Mouse (Mus musculus): Measurements from ENCODE around the gene Krtap15. TPM values are rescaled to one million over a fixed set of nuclear protein-coding genes. Genes with fewer than 3 reads are reported as not detected.

Krtap15 gene
- not detected in 2 replicates for polyA plus RNA-seq (2012; rRNA removed)

- no peak for DNase-seq (ENCODE audit: low read depth)
Measured at GRCm38 (mm10) chr16:88820066-88820465, at the start of gene Krtap15. TSS of gene Krtap15 (plus strand) at chr16:88820215.

- DNase-seq (ENCODE audit: low read depth): no peak
Measured at GRCm38 (mm10) chr16:88774106-88774505, 45.9 kb upstream of the Krtap15 start, which contains the start of gene 2310057N15Rik. TSS of gene 2310057N15Rik (minus strand) at chr16:88774206.

- DNase-seq (ENCODE audit: low read depth): no peak
Measured at GRCm38 (mm10) chr16:88777596-88777995, 42.4 kb upstream of the Krtap15 start, which contains the start of gene Gm5965. TSS of gene Gm5965 (plus strand) at chr16:88777896.

- DNase-seq (ENCODE audit: low read depth): no peak
Measured at GRCm38 (mm10) chr16:88786786-88787185, 33.2 kb upstream of the Krtap15 start.

GRCm38 (mm10) chr16:88811827-88812226 is 8.2 kb upstream of the Krtap15 start, which contains the start of gene Gm20741:
TSS of gene Gm20741 (minus strand) at chr16:88812220.
- DNase-seq (ENCODE audit: low read depth): no peak

- DNase-seq (ENCODE audit: low read depth): no peak
Measured at GRCm38 (mm10) chr16:88823736-88824135, 3.7 kb downstream of the Krtap15 start.

- DNase-seq (ENCODE audit: low read depth): no peak
Measured at GRCm38 (mm10) chr16:88826095-88826652, 6.2 kb downstream of the Krtap15 start, which contains the start of gene Krtap14. TSS of gene Krtap14 (minus strand) at chr16:88826145.

- no peak for DNase-seq (ENCODE audit: low read depth)
Measured at GRCm38 (mm10) chr16:88826978-88827377, 7.0 kb downstream of the Krtap15 start.

GRCm38 (mm10) chr16:88847363-88847762 is 27.3 kb downstream of the Krtap15 start:
- DNase-seq (ENCODE audit: low read depth): no peak

- DNase-seq (ENCODE audit: low read depth): no peak
Measured at GRCm38 (mm10) chr16:88848558-88848957, 28.5 kb downstream of the Krtap15 start.

GRCm38 (mm10) chr16:88851450-88851849 is 31.4 kb downstream of the Krtap15 start:
- no peak for DNase-seq (ENCODE audit: low read depth)

GRCm38 (mm10) chr16:88864887-88865407 is 44.9 kb downstream of the Krtap15 start:
- no peak for DNase-seq (ENCODE audit: low read depth)

- no peak for DNase-seq (ENCODE audit: low read depth)
Measured at GRCm38 (mm10) chr16:88869311-88869710, 49.3 kb downstream of the Krtap15 start, which contains the start of gene Krtap19-1. TSS of gene Krtap19-1 (minus strand) at chr16:88869411.

- DNase-seq (ENCODE audit: low read depth): no peak
Measured at GRCm38 (mm10) chr16:88874169-88874568, 54.2 kb downstream of the Krtap15 start, which contains the start of gene Krtap19-2. TSS of gene Krtap19-2 (minus strand) at chr16:88874269.

GRCm38 (mm10) chr16:88877938-88878337 is 57.9 kb downstream of the Krtap15 start, which contains the start of gene Krtap19-3:
TSS of gene Krtap19-3 (minus strand) at chr16:88878038.
- DNase-seq (ENCODE audit: low read depth): no peak

Other genes with a start within 250 kb of the Krtap15 start
- gene Krtap24-1, start 207.9 kb upstream of the Krtap15 start, polyA plus RNA-seq (2012; rRNA removed): not detected in 2 replicates
- gene 2310079G19Rik, start 192.5 kb upstream of the Krtap15 start, polyA plus RNA-seq (2012; rRNA removed): not detected in 2 replicates
- not detected in 2 replicates for gene Krtap26-1, start 172.4 kb upstream of the Krtap15 start, polyA plus RNA-seq (2012; rRNA removed)
- gene Krtap27-1, start 148.5 kb upstream of the Krtap15 start, polyA plus RNA-seq (2012; rRNA removed): not detected in 2 replicates
- gene 2310061N02Rik, start 112.3 kb upstream of the Krtap15 start, polyA plus RNA-seq (2012; rRNA removed): not detected in 2 replicates
- gene Krtap13-1, start 91.4 kb upstream of the Krtap15 start, polyA plus RNA-seq (2012; rRNA removed): not detected in 2 replicates
- not detected in 2 replicates for gene Krtap13, start 68.6 kb upstream of the Krtap15 start, polyA plus RNA-seq (2012; rRNA removed)
- gene 2310034C09Rik, start 61.4 kb upstream of the Krtap15 start, polyA plus RNA-seq (2012; rRNA removed): not detected in 2 replicates
- gene 2310057N15Rik, start 46.0 kb upstream of the Krtap15 start, polyA plus RNA-seq (2012; rRNA removed): not detected in 2 replicates
- not detected in 2 replicates for gene Gm5965, start 42.3 kb upstream of the Krtap15 start, polyA plus RNA-seq (2012; rRNA removed)
- not detected in 2 replicates for gene Gm20741, start 8.0 kb upstream of the Krtap15 start, polyA plus RNA-seq (2012; rRNA removed)
- gene Krtap14, start 5.9 kb downstream of the Krtap15 start, polyA plus RNA-seq (2012; rRNA removed): not detected in 2 replicates
- gene Krtap19-1, start 49.2 kb downstream of the Krtap15 start, polyA plus RNA-seq (2012; rRNA removed): not detected in 2 replicates
- not detected in 2 replicates for gene Krtap19-2, start 54.1 kb downstream of the Krtap15 start, polyA plus RNA-seq (2012; rRNA removed)
- gene Krtap19-3, start 57.8 kb downstream of the Krtap15 start, polyA plus RNA-seq (2012; rRNA removed): not detected in 2 replicates
- not detected in 2 replicates for gene Krtap19-4, start 64.9 kb downstream of the Krtap15 start, polyA plus RNA-seq (2012; rRNA removed)
- not detected in 2 replicates for gene Krtap19-5, start 76.2 kb downstream of the Krtap15 start, polyA plus RNA-seq (2012; rRNA removed)
- gene Krtap19-9b, start 112.0 kb downstream of the Krtap15 start, polyA plus RNA-seq (2012; rRNA removed): not detected in 2 replicates
- not detected in 2 replicates for gene Krtap16-3, start 142.7 kb downstream of the Krtap15 start, polyA plus RNA-seq (2012; rRNA removed)
- not detected in 2 replicates for gene Krtap22-2, start 190.5 kb downstream of the Krtap15 start, polyA plus RNA-seq (2012; rRNA removed)
- gene Gm10229, start 195.1 kb downstream of the Krtap15 start, polyA plus RNA-seq (2012; rRNA removed): not detected in 2 replicates
- gene Krtap6-1, start 211.5 kb downstream of the Krtap15 start, polyA plus RNA-seq (2012; rRNA removed): not detected in 2 replicates
- not detected in 2 replicates for gene Gm10228, start 221.3 kb downstream of the Krtap15 start, polyA plus RNA-seq (2012; rRNA removed)
- gene Krtap6-5, start 227.7 kb downstream of the Krtap15 start, polyA plus RNA-seq (2012; rRNA removed): not detected in 2 replicates
- not detected in 2 replicates for gene 1110025L11Rik, start 243.8 kb downstream of the Krtap15 start, polyA plus RNA-seq (2012; rRNA removed)

Measured in gonadal fat pad, adult 2 months (tissue).